Mouse (Mus musculus): ENCODE measurements at regions not wholly inside any gene's neighbourhood (a gene's known extent, or its start where the extent isn't known, plus 50 kb on each side); places are given as distances from the start of the nearest gene placed in this dataset.
"Not testable (repeated sequence)": the region's sequence is repeated elsewhere in the genome, so short reads cannot be mapped to it uniquely, and the experiment has no call there.

DNA sequence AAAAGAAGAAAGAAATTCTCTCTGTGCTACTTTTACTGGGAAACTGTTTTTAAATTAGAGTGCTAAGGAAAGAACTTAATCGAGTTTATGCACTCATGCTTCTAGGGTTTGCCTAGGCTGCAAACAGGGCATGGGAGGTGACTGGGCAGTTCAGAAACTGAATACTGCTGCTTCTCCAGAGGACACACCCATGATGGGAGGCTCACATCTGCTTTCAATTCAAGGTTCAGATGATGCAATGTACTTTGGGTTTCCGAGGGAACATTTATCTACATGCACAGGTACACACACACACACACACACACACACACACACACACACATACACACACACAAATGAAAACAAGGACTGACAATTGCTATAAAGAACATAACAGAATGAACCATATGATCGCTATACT, 417.4 kb downstream of the Htr7 start:
- H3K9me3 ChIP-seq (ENCODE audit: control insufficient read depth, low read length), result no peaks in the 10 kb centered on the region
- no peak overlapping the region for H3K4me3 ChIP-seq (ENCODE audit: low read depth, low read length)
- H3K27me3 ChIP-seq (ENCODE audit: control insufficient read depth, insufficient read depth, low read length), result no peaks in the 10 kb centered on the region
- H3K36me3 ChIP-seq (ENCODE audit: control insufficient read depth, insufficient read depth, low read length), result no peaks in the 10 kb centered on the region
- H3K4me1 ChIP-seq (ENCODE audit: control insufficient read depth, insufficient read depth, low read length), result no peaks in the 10 kb centered on the region
- H3K9ac ChIP-seq (replicated peaks; ENCODE audit: low read depth, low read length), result no peak overlapping the region
- H3K4me2 ChIP-seq (ENCODE audit: low read depth, low read length), result no peak overlapping the region
- ATAC-seq (ENCODE audit: low read depth), result no peak
- 86% methylated on average over 3 of the region's 3 CpGs for WGBS
- H3K27ac ChIP-seq (ENCODE audit: low read depth, low read length), result no peak overlapping the region

DNA sequence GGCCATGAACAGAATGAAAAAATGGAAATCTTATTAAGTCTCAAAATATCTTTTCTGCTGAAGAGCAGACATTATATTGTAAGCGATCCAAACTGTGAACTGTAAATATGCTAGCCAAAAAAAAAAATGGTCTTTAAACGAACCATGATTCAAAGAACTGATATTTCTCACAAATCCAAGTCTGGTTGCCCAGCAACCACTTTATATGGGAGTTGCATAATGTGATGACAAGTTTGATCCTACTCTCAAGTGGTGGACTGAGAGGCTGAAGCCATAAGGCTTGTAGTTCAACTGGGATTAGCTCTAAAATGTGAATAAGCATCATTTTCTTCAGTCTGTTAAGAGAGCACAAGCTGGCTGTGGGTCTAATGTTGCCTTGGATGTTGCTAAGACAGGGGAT, 435.5 kb downstream of the Htr7 start:
- Histone ChIP-seq H3K36me3 (ENCODE audit: control insufficient read depth, insufficient read depth, low read length) (no peaks in the 10 kb centered on the region), H3K9ac (replicated peaks; ENCODE audit: low read depth, low read length) (no peak overlapping the region), H3K9me3 (ENCODE audit: control insufficient read depth, low read length) (no peaks in the 10 kb centered on the region), H3K4me2 (ENCODE audit: low read depth, low read length) (no peak overlapping the region), H3K27ac (ENCODE audit: low read depth, low read length) (no peak overlapping the region), H3K4me1 (ENCODE audit: control insufficient read depth, insufficient read depth, low read length) (no peaks in the 10 kb centered on the region), H3K27me3 (ENCODE audit: control insufficient read depth, insufficient read depth, low read length) (no peaks in the 10 kb centered on the region), H3K4me3 (ENCODE audit: low read depth, low read length) (no peak overlapping the region)
- WGBS, result 85% methylated on average over 2 of the region's 2 CpGs
- no peak for ATAC-seq (ENCODE audit: low read depth)

DNA sequence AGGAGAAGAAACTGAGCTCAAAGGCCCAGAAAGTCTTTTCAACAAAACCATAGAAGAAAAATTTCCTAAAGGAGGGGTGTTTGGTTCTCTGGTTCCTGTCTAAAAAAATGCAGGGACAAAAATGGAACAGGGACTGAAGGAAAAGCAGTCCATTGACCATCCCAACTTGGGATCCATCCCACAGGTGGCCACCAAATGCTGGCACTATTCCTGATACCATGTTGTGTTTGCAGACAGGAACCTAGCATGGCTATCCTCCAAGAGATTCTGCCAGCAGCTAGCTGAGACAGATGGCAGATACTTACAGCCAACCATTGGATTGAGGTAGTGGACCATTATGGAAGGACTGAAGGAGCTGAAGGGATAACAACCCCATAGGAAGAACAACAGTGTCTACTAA, 461.9 kb downstream of the Htr7 start:
- Histone ChIP-seq H3K27me3 (ENCODE audit: control insufficient read depth, insufficient read depth, low read length) (no peaks in the 10 kb centered on the region), H3K4me2 (ENCODE audit: low read depth, low read length) (no peak overlapping the region), H3K9me3 (ENCODE audit: control insufficient read depth, low read length) (no peaks in the 10 kb centered on the region), H3K4me3 (ENCODE audit: low read depth, low read length) (no peak overlapping the region), H3K36me3 (ENCODE audit: control insufficient read depth, insufficient read depth, low read length) (no peaks in the 10 kb centered on the region), H3K9ac (replicated peaks; ENCODE audit: low read depth, low read length) (no peak overlapping the region), H3K27ac (ENCODE audit: low read depth, low read length) (no peak overlapping the region), H3K4me1 (ENCODE audit: control insufficient read depth, insufficient read depth, low read length) (no peaks in the 10 kb centered on the region)
- no peak for ATAC-seq (ENCODE audit: low read depth)

DNA sequence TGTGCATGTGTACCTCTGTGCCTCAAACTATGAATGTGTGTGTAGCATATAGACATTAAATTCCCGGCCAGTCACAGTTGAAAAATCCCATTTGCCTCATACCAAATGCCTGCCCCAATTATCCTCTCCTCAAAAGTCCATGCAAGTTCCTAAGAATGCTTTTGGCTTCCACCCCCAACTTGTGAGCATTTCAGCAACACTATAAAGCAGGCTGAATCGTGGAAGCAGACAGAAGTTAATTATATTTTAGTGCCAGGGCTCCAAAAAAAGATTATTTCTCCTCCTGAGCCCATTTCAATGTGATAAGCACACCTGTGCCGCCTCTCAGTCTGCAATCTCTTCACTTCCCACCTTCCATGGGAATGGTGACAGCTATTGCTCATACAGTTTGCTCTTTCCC, 481.3 kb downstream of the Htr7 start:
- no peak for ATAC-seq (ENCODE audit: low read depth)
- no peak overlapping the region for H3K9ac ChIP-seq (replicated peaks; ENCODE audit: low read depth, low read length)
- no peak overlapping the region for H3K4me3 ChIP-seq (ENCODE audit: low read depth, low read length)
- no peaks in the 10 kb centered on the region for H3K36me3 ChIP-seq (ENCODE audit: control insufficient read depth, insufficient read depth, low read length)
- no peaks in the 10 kb centered on the region for H3K27me3 ChIP-seq (ENCODE audit: control insufficient read depth, insufficient read depth, low read length)
- H3K4me1 ChIP-seq (ENCODE audit: control insufficient read depth, insufficient read depth, low read length), result no peaks in the 10 kb centered on the region
- H3K27ac ChIP-seq (ENCODE audit: low read depth, low read length), result no peak overlapping the region
- WGBS, result 70% methylated on average over 3 of the region's 3 CpGs
- no peaks in the 10 kb centered on the region for H3K9me3 ChIP-seq (ENCODE audit: control insufficient read depth, low read length)
- H3K4me2 ChIP-seq (ENCODE audit: low read depth, low read length), result no peak overlapping the region

DNA sequence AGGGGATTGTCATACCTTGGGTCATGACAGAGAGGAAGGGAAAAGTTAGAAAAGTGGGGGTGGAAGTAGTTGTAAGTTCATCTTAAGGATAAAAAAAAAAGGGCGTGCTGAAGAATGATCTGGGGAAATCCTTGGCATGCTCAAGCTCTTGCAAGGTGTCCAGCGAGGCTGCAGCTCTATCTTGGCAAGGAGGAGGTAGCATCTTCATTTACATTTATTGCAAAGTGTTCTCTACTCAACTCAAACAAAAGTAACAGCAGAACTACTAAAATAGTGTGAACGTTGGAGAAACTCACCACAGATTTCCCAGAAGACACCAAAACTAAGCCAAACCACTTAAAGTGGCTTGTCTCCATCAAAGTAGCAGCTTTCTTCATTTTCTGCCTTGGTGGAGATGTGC, 507.9 kb downstream of the Htr7 start:
- no peak overlapping the region for H3K27ac ChIP-seq (ENCODE audit: low read depth, low read length)

DNA sequence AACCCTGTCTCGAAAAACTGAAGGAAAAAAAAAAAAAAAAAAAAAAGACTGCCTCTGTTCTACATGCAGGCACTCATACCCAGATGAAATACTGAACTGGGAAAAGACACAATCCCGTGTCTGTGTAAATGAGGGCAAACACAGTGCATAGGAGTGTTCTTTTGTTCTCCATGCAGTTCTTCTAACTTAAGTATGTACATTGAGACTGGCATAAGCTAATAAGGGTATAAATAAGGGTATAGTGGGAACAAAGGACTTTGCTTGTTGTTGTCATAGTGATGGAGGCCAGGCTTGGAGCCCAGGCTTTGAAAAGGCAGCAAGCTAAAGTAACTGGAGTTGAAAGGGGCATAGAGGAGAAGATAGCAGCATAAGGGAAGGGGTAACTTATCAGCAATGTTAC, 520.5 kb downstream of the Htr7 start:
- no peak for ATAC-seq (ENCODE audit: low read depth)
- Histone ChIP-seq H3K27ac (ENCODE audit: low read depth, low read length) (no peak overlapping the region), H3K4me2 (ENCODE audit: low read depth, low read length) (no peak overlapping the region), H3K4me1 (ENCODE audit: control insufficient read depth, insufficient read depth, low read length) (no peaks in the 10 kb centered on the region), H3K27me3 (ENCODE audit: control insufficient read depth, insufficient read depth, low read length) (no peaks in the 10 kb centered on the region), H3K4me3 (ENCODE audit: low read depth, low read length) (no peak overlapping the region), H3K9me3 (ENCODE audit: control insufficient read depth, low read length) (no peaks in the 10 kb centered on the region), H3K9ac (replicated peaks; ENCODE audit: low read depth, low read length) (no peak overlapping the region), H3K36me3 (ENCODE audit: control insufficient read depth, insufficient read depth, low read length) (no peaks in the 10 kb centered on the region)
- 22% methylated on average over 2 of the region's 2 CpGs for WGBS

More for the DNA sequence above, 507.9 kb downstream of the Htr7 start:
- 82% methylated on average over 3 of the region's 3 CpGs for WGBS
- ATAC-seq (ENCODE audit: low read depth), result no peak
- Histone ChIP-seq H3K27me3 (ENCODE audit: control insufficient read depth, insufficient read depth, low read length) (no peaks in the 10 kb centered on the region), H3K9me3 (ENCODE audit: control insufficient read depth, low read length) (no peaks in the 10 kb centered on the region), H3K4me3 (ENCODE audit: low read depth, low read length) (no peak overlapping the region), H3K4me1 (ENCODE audit: control insufficient read depth, insufficient read depth, low read length) (no peaks in the 10 kb centered on the region), H3K4me2 (ENCODE audit: low read depth, low read length) (no peak overlapping the region), H3K36me3 (ENCODE audit: control insufficient read depth, insufficient read depth, low read length) (no peaks in the 10 kb centered on the region), H3K9ac (replicated peaks; ENCODE audit: low read depth, low read length) (no peak overlapping the region)

DNA sequence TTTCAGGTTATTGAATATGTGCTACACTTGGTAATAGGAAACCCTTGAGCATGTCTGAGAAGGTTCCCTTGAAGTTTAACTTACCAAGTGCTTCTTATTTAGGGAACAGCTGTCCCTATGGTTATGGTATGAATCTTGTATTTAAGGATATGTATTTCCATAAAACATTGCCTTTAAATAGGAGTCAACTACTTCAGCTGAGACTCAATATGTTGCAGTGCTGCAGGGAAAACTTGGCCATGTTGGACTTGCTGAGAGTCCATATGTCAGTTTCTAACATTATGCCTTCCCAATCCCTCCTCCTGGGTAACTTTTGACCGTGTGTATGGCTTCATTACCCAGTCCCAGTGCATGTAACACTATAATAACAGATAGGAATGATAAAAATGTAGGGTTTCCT, 528.0 kb downstream of the Htr7 start:
- Histone ChIP-seq H3K36me3 (ENCODE audit: control insufficient read depth, insufficient read depth, low read length) (no peaks in the 10 kb centered on the region), H3K27ac (ENCODE audit: low read depth, low read length) (no peak overlapping the region), H3K4me3 (ENCODE audit: low read depth, low read length) (no peak overlapping the region), H3K27me3 (ENCODE audit: control insufficient read depth, insufficient read depth, low read length) (no peaks in the 10 kb centered on the region), H3K4me2 (ENCODE audit: low read depth, low read length) (no peak overlapping the region), H3K4me1 (ENCODE audit: control insufficient read depth, insufficient read depth, low read length) (no peaks in the 10 kb centered on the region), H3K9ac (replicated peaks; ENCODE audit: low read depth, low read length) (no peak overlapping the region), H3K9me3 (ENCODE audit: control insufficient read depth, low read length) (no peaks in the 10 kb centered on the region)
- no peak for ATAC-seq (ENCODE audit: low read depth)
- WGBS, result 62% methylated on average over 1 of the region's 1 CpGs

DNA sequence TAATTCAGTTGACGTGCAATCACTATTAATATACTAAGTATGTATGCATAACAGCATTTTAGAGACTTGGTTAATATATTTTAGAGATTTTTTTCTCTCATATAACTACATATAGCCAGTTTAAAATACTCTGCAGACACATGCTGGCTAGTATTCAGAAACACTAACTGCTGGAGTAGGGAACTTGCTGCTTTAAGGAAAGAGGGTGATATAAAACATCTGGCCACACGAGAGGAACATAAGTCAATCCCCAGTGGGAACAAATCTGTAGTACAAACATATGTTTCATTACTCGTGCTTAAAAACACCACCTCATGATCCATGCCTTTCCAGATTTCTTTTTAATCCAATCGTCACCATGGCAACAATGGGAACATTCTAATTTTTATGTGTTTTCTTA, 563.6 kb downstream of the Htr7 start:
- 63% methylated on average over 4 of the region's 4 CpGs for WGBS
- Histone ChIP-seq H3K9ac (replicated peaks; ENCODE audit: low read depth, low read length) (no peak overlapping the region), H3K4me2 (ENCODE audit: low read depth, low read length) (no peak overlapping the region), H3K27ac (ENCODE audit: low read depth, low read length) (no peak overlapping the region), H3K4me1 (ENCODE audit: control insufficient read depth, insufficient read depth, low read length) (no peaks in the 10 kb centered on the region), H3K27me3 (ENCODE audit: control insufficient read depth, insufficient read depth, low read length) (no peaks in the 10 kb centered on the region), H3K4me3 (ENCODE audit: low read depth, low read length) (no peak overlapping the region), H3K36me3 (ENCODE audit: control insufficient read depth, insufficient read depth, low read length) (no peaks in the 10 kb centered on the region), H3K9me3 (ENCODE audit: control insufficient read depth, low read length) (no peaks in the 10 kb centered on the region)
- ATAC-seq (ENCODE audit: low read depth), result no peak

DNA sequence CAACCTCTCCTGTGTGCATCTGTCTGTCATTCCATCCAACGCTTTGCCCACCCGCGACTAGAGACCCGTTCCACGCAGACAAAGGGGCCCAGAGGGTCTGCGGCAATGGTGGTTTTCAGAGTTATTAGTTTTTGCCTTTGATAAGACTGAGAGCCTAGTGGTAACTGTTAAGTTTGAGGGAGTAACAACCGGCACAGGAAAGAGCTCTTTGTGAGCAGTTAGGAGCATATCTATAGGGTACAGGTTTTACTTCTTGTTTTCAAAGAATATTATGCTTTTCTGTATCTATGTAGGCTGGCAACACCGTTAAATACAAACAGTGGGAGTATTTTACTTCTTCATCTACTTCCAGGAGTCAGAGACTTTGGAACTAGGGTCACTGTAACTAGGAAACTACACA, 566.0 kb downstream of the Htr7 start:
- 94% methylated on average over 8 of the region's 8 CpGs for WGBS
- Histone ChIP-seq H3K27ac (ENCODE audit: low read depth, low read length) (no peak overlapping the region), H3K36me3 (ENCODE audit: control insufficient read depth, insufficient read depth, low read length) (no peaks in the 10 kb centered on the region), H3K4me1 (ENCODE audit: control insufficient read depth, insufficient read depth, low read length) (no peaks in the 10 kb centered on the region), H3K27me3 (ENCODE audit: control insufficient read depth, insufficient read depth, low read length) (no peaks in the 10 kb centered on the region), H3K9me3 (ENCODE audit: control insufficient read depth, low read length) (no peaks in the 10 kb centered on the region), H3K4me2 (ENCODE audit: low read depth, low read length) (no peak overlapping the region), H3K4me3 (ENCODE audit: low read depth, low read length) (no peak overlapping the region), H3K9ac (replicated peaks; ENCODE audit: low read depth, low read length) (no peak overlapping the region)
- ATAC-seq (ENCODE audit: low read depth), result no peak

DNA sequence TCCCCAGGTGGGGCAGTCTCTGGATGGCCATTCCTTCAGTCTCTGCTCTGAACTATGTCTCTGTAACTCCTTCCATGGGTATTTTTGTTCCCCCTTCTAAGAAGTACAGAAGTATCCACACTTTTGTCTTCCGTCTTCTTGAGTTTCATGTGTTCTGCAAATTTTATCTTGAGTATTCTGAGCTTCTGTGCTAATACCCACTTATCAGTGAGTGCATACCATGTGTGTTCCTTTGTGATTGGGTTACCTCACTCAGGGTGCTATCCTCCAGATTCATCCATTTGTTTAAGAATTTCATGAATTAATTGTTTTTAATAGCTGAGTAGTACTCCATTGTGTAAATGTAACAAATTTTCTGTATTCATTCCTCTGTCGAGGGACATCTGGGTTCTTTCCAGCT, 563.5 kb downstream of the Kif20b start:
- not testable (repeated sequence) for H3K36me3 ChIP-seq (ENCODE audit: control insufficient read depth, insufficient read depth, low read length); H3K4me1 ChIP-seq (ENCODE audit: control insufficient read depth, insufficient read depth, low read length); H3K4me3 ChIP-seq (ENCODE audit: low read depth, low read length); H3K4me2 ChIP-seq (ENCODE audit: low read depth, low read length); ATAC-seq (ENCODE audit: low read depth); H3K27ac ChIP-seq (ENCODE audit: low read depth, low read length); H3K9me3 ChIP-seq (ENCODE audit: control insufficient read depth, low read length); H3K27me3 ChIP-seq (ENCODE audit: control insufficient read depth, insufficient read depth, low read length); H3K9ac ChIP-seq (replicated peaks; ENCODE audit: low read depth, low read length)
- 91% methylated on average over 2 of the region's 2 CpGs for WGBS

Data from neural tube, embryonic 14.5 days (tissue).